Mouse (Mus musculus): ENCODE measurements at regions not wholly inside any gene's neighbourhood (a gene's known extent, or its start where the extent isn't known, plus 50 kb on each side); places are given as distances from the start of the nearest gene placed in this dataset.
"Not testable (repeated sequence)": the region's sequence is repeated elsewhere in the genome, so short reads cannot be mapped to it uniquely, and the experiment has no call there.

DNA sequence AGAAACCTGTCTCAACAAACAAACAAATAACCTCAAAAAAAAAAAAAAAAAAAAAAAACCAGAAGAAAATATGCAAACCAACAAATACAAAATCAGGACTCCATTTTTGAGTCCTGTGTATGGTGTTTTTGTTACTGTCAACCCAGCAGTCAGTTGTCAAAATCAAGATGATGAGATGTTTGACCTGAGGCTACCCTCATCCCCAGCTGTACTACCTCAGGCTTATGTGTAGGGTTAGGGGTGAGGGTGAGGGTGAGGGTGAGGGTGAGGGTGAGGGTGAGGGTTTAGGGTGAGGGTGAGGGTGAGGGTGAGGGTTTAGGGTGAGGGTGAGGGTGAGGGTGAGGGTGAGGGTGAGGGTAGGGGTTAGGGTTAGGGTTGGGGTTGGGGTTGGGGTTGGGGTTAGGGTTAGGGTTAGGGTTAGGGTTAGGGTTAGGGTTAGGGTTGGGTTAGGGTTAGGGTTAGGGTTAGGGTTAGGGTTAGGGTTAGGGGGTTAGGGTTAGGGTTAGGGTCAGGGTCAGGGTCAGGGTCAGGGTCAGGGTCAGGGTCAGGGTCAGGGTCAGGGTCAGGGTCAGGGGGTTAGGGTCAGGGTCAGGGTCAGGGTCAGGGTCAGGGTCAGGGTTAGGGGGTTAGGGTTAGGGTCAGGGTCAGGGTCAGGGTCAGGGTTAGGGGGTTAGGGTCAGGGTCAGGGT lies 97.0 kb upstream of the Vmn2r87 start:
- DNase-seq: peak in 1 of 2 experiments; percentile 14
- intact Hi-C loops (cut with DNase I): not testable (repeated sequence)

- DNase-seq; intact Hi-C loops (cut with DNase I): not testable (repeated sequence)
Observed at GRCm38 (mm10) chr10:130566426-130566825, 69.2 kb upstream of the Vmn2r87 start.

GRCm38 (mm10) chr10:130548570-130548969 lies 51.4 kb upstream of the Vmn2r87 start:
- DNase-seq: no peak
- intact Hi-C loops (cut with DNase I): no loop called here

Small RNAs in the stretch of these regions (microRNA-seq; reads per million reads assigned to microRNA genes)
- 0 reads per million in 2 experiments for gene Gm26445 (ENCODE audit: borderline number of aligned reads in 2 of 2)

Measured in heart, postnatal 36 days (tissue).